Mouse (Mus musculus): Measurements from ENCODE around the gene Pdlim3. TPM values are rescaled to one million over a fixed set of nuclear protein-coding genes. Genes with fewer than 3 reads are reported as not detected.

The Pdlim3 gene
- polyA plus RNA-seq, 1 experiment = 3.8 TPM

GRCm38 (mm10) chr8:45883793-45884192 lies 1.5 kb upstream of the Pdlim3 start:
- no peak overlapping the region for H3K4me3 ChIP-seq (ENCODE audit: insufficient read depth, low read depth, low read length)
- H3K4me1 ChIP-seq (ENCODE audit: control insufficient read depth, insufficient read depth, insufficient read length, low read length) = no peaks in the 10 kb centered on the region
- H3K27ac ChIP-seq (replicated peaks; ENCODE audit: low read depth, low read length) = no peak overlapping the region

- peak overlapping the region; percentile 46 for H3K4me3 ChIP-seq (ENCODE audit: insufficient read depth, low read depth, low read length)
- H3K4me1 ChIP-seq (ENCODE audit: control insufficient read depth, insufficient read depth, insufficient read length, low read length) = no peaks in the 10 kb centered on the region
- H3K27ac ChIP-seq (replicated peaks; ENCODE audit: low read depth, low read length) = no peak overlapping the region
Observed at GRCm38 (mm10) chr8:45884552-45884951, 709 bp upstream of the Pdlim3 start.

- Histone ChIP-seq H3K4me1 (ENCODE audit: control insufficient read depth, insufficient read depth, insufficient read length, low read length) (no peaks in the 10 kb centered on the region), H3K4me3 (ENCODE audit: insufficient read depth, low read depth, low read length) (peak overlapping the region; percentile 45), H3K27ac (replicated peaks; ENCODE audit: low read depth, low read length) (no peak overlapping the region)
Observed at GRCm38 (mm10) chr8:45885775-45886174, 514 bp downstream of the Pdlim3 start.

GRCm38 (mm10) chr8:45889737-45890136 lies 4.5 kb downstream of the Pdlim3 start:
- Histone ChIP-seq H3K4me1 (ENCODE audit: control insufficient read depth, insufficient read depth, insufficient read length, low read length) (no peaks in the 10 kb centered on the region), H3K4me3 (ENCODE audit: insufficient read depth, low read depth, low read length) (no peak overlapping the region), H3K27ac (replicated peaks; ENCODE audit: low read depth, low read length) (no peak overlapping the region)

GRCm38 (mm10) chr8:45896590-45896989 lies 11.3 kb downstream of the Pdlim3 start:
- H3K4me3 ChIP-seq (ENCODE audit: insufficient read depth, low read depth, low read length) = no peak overlapping the region
- H3K4me1 ChIP-seq (ENCODE audit: control insufficient read depth, insufficient read depth, insufficient read length, low read length) = no peaks in the 10 kb centered on the region
- H3K27ac ChIP-seq (replicated peaks; ENCODE audit: low read depth, low read length) = no peak overlapping the region

- Histone ChIP-seq H3K27ac (replicated peaks; ENCODE audit: low read depth, low read length) (no peak overlapping the region), H3K4me1 (ENCODE audit: control insufficient read depth, insufficient read depth, insufficient read length, low read length) (no peaks in the 10 kb centered on the region; the same call in 1 of the 2 replicates), H3K4me3 (ENCODE audit: insufficient read depth, low read depth, low read length) (no peak overlapping the region)
Observed at GRCm38 (mm10) chr8:45899783-45900182, 14.5 kb downstream of the Pdlim3 start.

GRCm38 (mm10) chr8:45901626-45902025 lies 16.4 kb downstream of the Pdlim3 start:
- Histone ChIP-seq H3K4me3 (ENCODE audit: insufficient read depth, low read depth, low read length) (no peak overlapping the region), H3K4me1 (ENCODE audit: control insufficient read depth, insufficient read depth, insufficient read length, low read length) (no peaks in the 10 kb centered on the region; the same call in 1 of the 2 replicates), H3K27ac (replicated peaks; ENCODE audit: low read depth, low read length) (no peak overlapping the region)

GRCm38 (mm10) chr8:45903659-45904058 lies 18.4 kb downstream of the Pdlim3 start:
- no peak overlapping the region for H3K27ac ChIP-seq (replicated peaks; ENCODE audit: low read depth, low read length)
- H3K4me1 ChIP-seq (ENCODE audit: control insufficient read depth, insufficient read depth, insufficient read length, low read length) = no peaks in the 10 kb centered on the region; the same call in 1 of the 2 replicates
- no peak overlapping the region for H3K4me3 ChIP-seq (ENCODE audit: insufficient read depth, low read depth, low read length)

GRCm38 (mm10) chr8:45905591-45906250 lies 20.5 kb downstream of the Pdlim3 start:
- no peaks in the 10 kb centered on the region; the same call in 1 of the 2 replicates for H3K4me1 ChIP-seq (ENCODE audit: control insufficient read depth, insufficient read depth, insufficient read length, low read length)
- no peak overlapping the region for H3K27ac ChIP-seq (replicated peaks; ENCODE audit: low read depth, low read length)

GRCm38 (mm10) chr8:45906251-45906619 lies 21.0 kb downstream of the Pdlim3 start:
- no peak overlapping the region for H3K4me3 ChIP-seq (ENCODE audit: insufficient read depth, low read depth, low read length)
- no peaks in the 10 kb centered on the region; the same call in 1 of the 2 replicates for H3K4me1 ChIP-seq (ENCODE audit: control insufficient read depth, insufficient read depth, insufficient read length, low read length)
- no peak overlapping the region for H3K27ac ChIP-seq (replicated peaks; ENCODE audit: low read depth, low read length)

More at GRCm38 (mm10) chr8:45905591-45906250, 20.5 kb downstream of the Pdlim3 start:
- H3K4me3 ChIP-seq (ENCODE audit: insufficient read depth, low read depth, low read length) = no peak overlapping the region

- no peak overlapping the region for H3K27ac ChIP-seq (replicated peaks; ENCODE audit: low read depth, low read length)
- no peak overlapping the region for H3K4me3 ChIP-seq (ENCODE audit: insufficient read depth, low read depth, low read length)
- no peaks in the 10 kb centered on the region for H3K4me1 ChIP-seq (ENCODE audit: control insufficient read depth, insufficient read depth, insufficient read length, low read length)
Observed at GRCm38 (mm10) chr8:45913707-45914106, 28.4 kb downstream of the Pdlim3 start.

GRCm38 (mm10) chr8:45916496-45916895 lies 31.2 kb downstream of the Pdlim3 start:
- H3K4me1 ChIP-seq (ENCODE audit: control insufficient read depth, insufficient read depth, insufficient read length, low read length) = no peaks in the 10 kb centered on the region
- H3K27ac ChIP-seq (replicated peaks; ENCODE audit: low read depth, low read length) = no peak overlapping the region

GRCm38 (mm10) chr8:45917040-45917679 lies 31.9 kb downstream of the Pdlim3 start:
- H3K4me3 ChIP-seq (ENCODE audit: insufficient read depth, low read depth, low read length) = no peak overlapping the region
- no peak overlapping the region for H3K27ac ChIP-seq (replicated peaks; ENCODE audit: low read depth, low read length)
- no peaks in the 10 kb centered on the region for H3K4me1 ChIP-seq (ENCODE audit: control insufficient read depth, insufficient read depth, insufficient read length, low read length)

More at GRCm38 (mm10) chr8:45916496-45916895, 31.2 kb downstream of the Pdlim3 start:
- H3K4me3 ChIP-seq (ENCODE audit: insufficient read depth, low read depth, low read length) = no peak overlapping the region

GRCm38 (mm10) chr8:45918891-45919290 lies 33.6 kb downstream of the Pdlim3 start:
- no peaks in the 10 kb centered on the region for H3K4me1 ChIP-seq (ENCODE audit: control insufficient read depth, insufficient read depth, insufficient read length, low read length)
- H3K27ac ChIP-seq (replicated peaks; ENCODE audit: low read depth, low read length) = no peak overlapping the region
- H3K4me3 ChIP-seq (ENCODE audit: insufficient read depth, low read depth, low read length) = no peak overlapping the region

GRCm38 (mm10) chr8:45920392-45920791 lies 35.1 kb downstream of the Pdlim3 start:
- no peak overlapping the region for H3K27ac ChIP-seq (replicated peaks; ENCODE audit: low read depth, low read length)
- no peaks in the 10 kb centered on the region for H3K4me1 ChIP-seq (ENCODE audit: control insufficient read depth, insufficient read depth, insufficient read length, low read length)
- no peak overlapping the region for H3K4me3 ChIP-seq (ENCODE audit: insufficient read depth, low read depth, low read length)

- no peaks in the 10 kb centered on the region for H3K4me1 ChIP-seq (ENCODE audit: control insufficient read depth, insufficient read depth, insufficient read length, low read length)
- no peak overlapping the region for H3K4me3 ChIP-seq (ENCODE audit: insufficient read depth, low read depth, low read length)
- no peak overlapping the region for H3K27ac ChIP-seq (replicated peaks; ENCODE audit: low read depth, low read length)
Observed at GRCm38 (mm10) chr8:45922116-45922515, 36.9 kb downstream of the Pdlim3 start.
